20 mouse cellular contexts compared by ENCODE assay signal in the genomic region with DNA sequence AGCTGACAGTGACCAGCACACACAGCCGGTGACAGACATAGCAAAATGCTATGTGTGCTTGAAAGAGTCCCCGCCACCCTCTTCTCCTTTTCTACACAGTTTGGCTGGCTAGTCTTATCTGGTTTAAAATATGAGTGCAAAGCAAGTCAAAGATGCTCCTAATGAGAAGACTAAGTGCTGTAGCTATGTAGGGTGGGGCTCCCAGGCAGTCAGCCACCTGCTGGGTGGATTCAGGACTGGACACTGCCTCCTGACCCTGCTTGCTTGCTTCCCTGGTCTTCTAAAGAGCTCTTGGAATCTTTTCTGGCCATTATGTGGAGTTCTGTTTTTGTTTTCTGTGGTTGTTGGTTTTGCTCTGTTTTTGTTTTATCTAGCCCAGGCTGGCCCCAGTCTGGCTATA.
DNase-seq lines count a peak whose midpoint lies in the region; ATAC-seq and TF ChIP-seq lines count a peak whose summit lies in the region.
"Had no signal": no experiment of that assay in that cellular context is flagged by ENCODE, and none has a peak within 500 bp of the region (broad histone marks: within the 10 kb centered on the region; RNA-seq: fewer than 3 reads in every experiment).

No protein-coding gene starts in this region.

- H3K4me1 ChIP-seq in hindbrain, embryonic 14.5 days (replicated peaks; ENCODE audit: control insufficient read depth, insufficient read depth, low read length) = peaks cover 84% of the 10 kb centered on the region
- peaks cover 81% of the 10 kb centered on the region for H3K4me1 ChIP-seq in hindbrain, embryonic 12.5 days
- peaks cover 85% of the 10 kb centered on the region for H3K4me1 ChIP-seq in hindbrain, embryonic 15.5 days (replicated peaks)
- H3K4me1 ChIP-seq: liver, embryonic 15.5 days had no signal

- DNase-seq in hindbrain, embryonic 14.5 days (ENCODE audit: low spot score) = no peak
- peak; percentile 4 for DNase-seq in right cerebral cortex, postnatal 25 days
- DNase-seq in right cerebral cortex, postnatal 10 days (ENCODE audit: low spot score in 2 of 2) = no peak
- DNase-seq in yolk sac, embryonic 10.5 days (ENCODE audit: low spot score) = no peak
- DNase-seq: adrenal gland, postnatal 36 days; cerebellum, adult 9-11 months; gastrocnemius, postnatal 36 days; heart, postnatal 10 days; thymus, postnatal 4 days had no signal

- no peaks in the 10 kb centered on the region for H3K27me3 ChIP-seq in hindbrain, embryonic 14.5 days (ENCODE audit: control insufficient read depth, insufficient read depth, low read length)
- H3K27me3 ChIP-seq in hindbrain, embryonic 12.5 days = no peaks in the 10 kb centered on the region
- no peaks in the 10 kb centered on the region for H3K27me3 ChIP-seq in hindbrain, embryonic 15.5 days
- no peaks in the 10 kb centered on the region for H3K27me3 ChIP-seq in myocyte (ENCODE audit: control insufficient read depth, insufficient read depth, insufficient read length)
- H3K27me3 ChIP-seq: embryonic facial prominence, embryonic 15.5 days; liver, embryonic 15.5 days; Patski had no signal

- no peaks in the 10 kb centered on the region for H3K9me3 ChIP-seq in hindbrain, embryonic 14.5 days (ENCODE audit: control insufficient read depth, low read length)
- H3K9me3 ChIP-seq in hindbrain, embryonic 12.5 days (replicated peaks) = no peaks in the 10 kb centered on the region
- no peaks in the 10 kb centered on the region for H3K9me3 ChIP-seq in hindbrain, embryonic 15.5 days
- H3K9me3 ChIP-seq: embryonic facial prominence, embryonic 15.5 days; heart, embryonic 10.5 days; liver, embryonic 15.5 days had no signal

- H3K27ac ChIP-seq in hindbrain, embryonic 14.5 days = peak overlapping the region; percentile 85
- no peak overlapping the region for H3K27ac ChIP-seq in hindbrain, embryonic 12.5 days
- peak overlapping the region; percentile 47; the same call in 1 of the 2 replicates for H3K27ac ChIP-seq in hindbrain, embryonic 15.5 days (replicated peaks)
- H3K27ac ChIP-seq: embryonic facial prominence, embryonic 15.5 days; heart, embryonic 10.5 days; liver, embryonic 15.5 days had no signal

- no peak overlapping the region for H3K4me3 ChIP-seq in hindbrain, embryonic 14.5 days (replicated peaks; ENCODE audit: low read length)
- no peak overlapping the region for H3K4me3 ChIP-seq in hindbrain, embryonic 12.5 days
- H3K4me3 ChIP-seq in hindbrain, embryonic 15.5 days = no peak overlapping the region
- H3K4me3 ChIP-seq in myocyte = no peak overlapping the region
- H3K4me3 ChIP-seq: embryonic facial prominence, embryonic 15.5 days; heart, embryonic 10.5 days; liver, embryonic 15.5 days had no signal

- WGBS in hindbrain, embryonic 14.5 days = 72% methylated on average over 2 of the region's 2 CpGs
- WGBS in hindbrain, embryonic 12.5 days = 60% methylated on average over 2 of the region's 2 CpGs
- WGBS in hindbrain, embryonic 15.5 days = 79% methylated on average over 2 of the region's 2 CpGs

- H3ac ChIP-seq in myocyte (ENCODE audit: control insufficient read depth, insufficient read length) = no peak overlapping the region

- no peaks in the 10 kb centered on the region for H3K79me2 ChIP-seq in myocyte (ENCODE audit: control insufficient read depth, insufficient read depth)

- no peak for ATAC-seq in hindbrain, embryonic 14.5 days (ENCODE audit: low FRiP score)
- no peak for ATAC-seq in hindbrain, embryonic 12.5 days (ENCODE audit: low FRiP score)
- no peak for ATAC-seq in hindbrain, embryonic 15.5 days (ENCODE audit: low FRiP score, low read depth)
- no peak for ATAC-seq in erythroblast, adult 5-6 weeks (replicated peaks; ENCODE audit: low FRiP score, poor library complexity, severe bottlenecking)
- ATAC-seq: activated CD4-positive, CD25-positive, alpha-beta regulatory T cell, adult 4 months; intestine, embryonic 16.5 days; lung, postnatal 0 days; Patski had no signal

- no peak overlapping the region for H3K9ac ChIP-seq in hindbrain, embryonic 14.5 days
- H3K9ac ChIP-seq in hindbrain, embryonic 12.5 days = no peak overlapping the region
- no peak overlapping the region for H3K9ac ChIP-seq in hindbrain, embryonic 15.5 days
- H3K9ac ChIP-seq: embryonic facial prominence, embryonic 15.5 days; liver, embryonic 15.5 days had no signal

- no peaks in the 10 kb centered on the region for H3K36me3 ChIP-seq in hindbrain, embryonic 14.5 days (replicated peaks; ENCODE audit: control insufficient read depth, insufficient read depth)
- H3K36me3 ChIP-seq in hindbrain, embryonic 12.5 days = no peaks in the 10 kb centered on the region
- no peaks in the 10 kb centered on the region for H3K36me3 ChIP-seq in hindbrain, embryonic 15.5 days
- H3K36me3 ChIP-seq in myocyte (ENCODE audit: control insufficient read depth, insufficient read depth) = peaks cover 4% of the 10 kb centered on the region
- H3K36me3 ChIP-seq: embryonic facial prominence, embryonic 15.5 days; heart, embryonic 10.5 days; liver, embryonic 15.5 days had no signal

- H3K4me2 ChIP-seq in hindbrain, embryonic 14.5 days (replicated peaks) = no peak overlapping the region
- H3K4me2 ChIP-seq in hindbrain, embryonic 12.5 days (replicated peaks) = no peak overlapping the region
- H3K4me2 ChIP-seq in hindbrain, embryonic 15.5 days = no peak overlapping the region
- no peak overlapping the region for H3K4me2 ChIP-seq in myocyte (ENCODE audit: low read depth)
- H3K4me2 ChIP-seq: embryonic facial prominence, embryonic 15.5 days; liver, embryonic 15.5 days had no signal

- TF ChIP-seq POLR2A in myocyte (IDR thresholded peaks at IDR 0.05; ENCODE audit: insufficient read length, low read depth) = no peak

TF ChIP-seq in myocyte, 11 proteins besides CTCF, POLR2A, EP300 and RAD21:
- TF ChIP-seq MYOD1 (IDR thresholded peaks at IDR 0.05; ENCODE audit: control insufficient read depth in 1 of 3, insufficient read length in 2 of 3, low read depth in 2 of 3) = peak in 2 of 3 experiments; percentile 7 to 53
- TF ChIP-seq MYOG (IDR thresholded peaks at IDR 0.05; ENCODE audit: control insufficient read depth in 1 of 3, insufficient read depth in 1 of 3, insufficient read length in 2 of 3, low read depth in 2 of 3) = peak in 1 of 3 experiments; percentile 41
- no peak for TF ChIP-seq USF1 (IDR thresholded peaks at IDR 0.05; ENCODE audit: low read depth)
